Mouse (Mus musculus): ENCODE data around the gene Sp1. TPM values are rescaled to one million over a fixed set of nuclear protein-coding genes. Genes with fewer than 3 reads are reported as not detected.
A peak's percentile ranks its signal among the peaks of the same experiment; 100 is the strongest.

The Sp1 gene
- total RNA-seq (2012; rRNA removed) (23.3 and 23.5 TPM in 2 replicates), total RNA-seq (2014; rRNA removed) (22.3 and 27.1 TPM in 2 replicates), polyA plus RNA-seq (2012; ENCODE audit: insufficient read length, low read depth) (25.6 and 31.8 TPM in 2 replicates)

GRCm38 (mm10) chr15:102405489-102406195, at the start of gene Sp1:
TSS of gene Sp1 (plus strand) at chr15:102406143.
- dilution Hi-C loops (cut with MboI; ENCODE audit: extremely low pct_ligation_motif_present, extremely low pct_unique_long_range_greater_than_20kb, low sequenced_read_pairs): no loop called here
- peak; percentile 100 for DNase-seq (ENCODE audit: extremely low read depth)
- H3K4me2 ChIP-seq (ENCODE audit: insufficient read depth, low read depth, poor library complexity, severe bottlenecking): peak within 1 kb of the TSS; percentile 77
- H3K27me3 ChIP-seq (replicated peaks): no peaks in the 10 kb centered on the region
- H3K9me3 ChIP-seq (replicated peaks; ENCODE audit: low read length): no peaks in the 10 kb centered on the region
- H3K36me3 ChIP-seq (replicated peaks in 1 of 2; ENCODE audit: control insufficient read depth in 1 of 2, insufficient read depth in 1 of 2, low read length in 1 of 2): peaks cover 23 to 34% of the 10 kb centered on the region in 2 experiments
- H3K9ac ChIP-seq (ENCODE audit: insufficient read depth, low read depth): peak within 1 kb of the TSS; percentile 100
- H3K27ac ChIP-seq (ENCODE audit: insufficient read depth, low read depth): peak within 1 kb of the TSS; percentile 95
- in situ Hi-C loops (cut with MboI; ENCODE audit: low pct_ligation_motif_present, low pct_unique_long_range_greater_than_20kb, low sequenced_read_pairs): no loop called here
- H3K4me3 ChIP-seq (replicated peaks in 1 of 3; ENCODE audit: low read depth in 2 of 3, low read length in 2 of 3, poor library complexity in 1 of 3): peak within 1 kb of the TSS; percentile 64 to 80 (median 64)
- peaks cover 34% of the 10 kb centered on the region for H3K79me2 ChIP-seq (replicated peaks; ENCODE audit: control insufficient read depth, extremely low read depth, insufficient read depth, poor library complexity, severe bottlenecking)
- H3K4me1 ChIP-seq (ENCODE audit: control insufficient read depth in 1 of 2, insufficient read depth in 2 of 2): peaks cover 17 to 45% of the 10 kb centered on the region in 2 experiments
- TF ChIP-seq TCF12 (IDR thresholded peaks at IDR 0.05; ENCODE audit: low read depth, low read length) (peak; percentile 89), HCFC1 (IDR thresholded peaks at IDR 0.05; ENCODE audit: low read depth, low read length) (peak; percentile 79), TBP (conservative IDR thresholded peaks at IDR 0.05; ENCODE audit: low read depth, low read length) (peak; percentile 92), MEF2A (IDR thresholded peaks at IDR 0.05; ENCODE audit: borderline replicate concordance, low read depth, low read length) (peak; percentile 4; the same call in 1 of the 2 replicates), ETS1 (conservative IDR thresholded peaks at IDR 0.05; ENCODE audit: low read depth, low read length) (no peak), NRF1 (IDR thresholded peaks at IDR 0.05; ENCODE audit: low read depth, low read length) (peak; percentile 24; the same call in 1 of the 2 replicates), PAX5 (IDR thresholded peaks at IDR 0.05; ENCODE audit: low read length) (no peak), MAFK (IDR thresholded peaks at IDR 0.05; ENCODE audit: insufficient replicate concordance, low read length) (no peak), NELFE (IDR thresholded peaks at IDR 0.05; ENCODE audit: low read depth, low read length) (peak; percentile 96), MYC (IDR thresholded peaks at IDR 0.05; ENCODE audit: low read depth, low read length) (peak; percentile 72), USF1 (IDR thresholded peaks at IDR 0.05; ENCODE audit: low read depth, low read length) (no peak), UBTF (IDR thresholded peaks at IDR 0.05; ENCODE audit: low read depth, low read length) (peak; percentile 42; the same call in 1 of the 2 replicates), ELF1 (IDR thresholded peaks at IDR 0.05; ENCODE audit: low read depth, low read length) (peak; percentile 93), ZMIZ1 (IDR thresholded peaks at IDR 0.05; ENCODE audit: low read depth, low read length) (peak; percentile 94), MAZ (IDR thresholded peaks at IDR 0.05; ENCODE audit: low read depth, low read length) (peak; percentile 82), CHD2 (IDR thresholded peaks at IDR 0.05; ENCODE audit: low read length) (peak; percentile 98), ZC3H11A (IDR thresholded peaks at IDR 0.05; ENCODE audit: low read depth, low read length) (no peak), MXI1 (IDR thresholded peaks at IDR 0.05; ENCODE audit: low read depth, low read length) (peak; percentile 80), E2F4 (IDR thresholded peaks at IDR 0.05; ENCODE audit: insufficient replicate concordance, low read depth, low read length) (peak; percentile 89; the same call in 1 of the 2 replicates), MAX (IDR thresholded peaks at IDR 0.05; ENCODE audit: low read length) (peak; percentile 93), POLR2AphosphoS2 (IDR thresholded peaks at IDR 0.05; ENCODE audit: low read depth, low read length) (peak; percentile 81; the same call in 1 of the 2 replicates), SIN3A (IDR thresholded peaks at IDR 0.05; ENCODE audit: low read length) (peak; percentile 77), KAT2A (IDR thresholded peaks at IDR 0.05; ENCODE audit: insufficient replicate concordance, low read length) (peak; percentile 77; the same call in 1 of the 2 replicates), POLR2A (IDR thresholded peaks at IDR 0.05; ENCODE audit: low read depth, low read length) (peak; percentile 97), IRF4 (IDR thresholded peaks at IDR 0.05; ENCODE audit: low read depth, low read length) (peak; percentile 34; the same call in 1 of the 2 replicates)
